Mouse (Mus musculus) urinary bladder, adult 2 months (tissue): Measurements from ENCODE around the gene Prox1. TPM values are rescaled to one million over a fixed set of nuclear protein-coding genes. Genes with fewer than 3 reads are reported as not detected.

Experiments used
- DNase-seq: peaks from one replicate; pipeline ENCODE4 v3.0.0; 2022; ENCODE audit warnings: low spot score
- polyA plus RNA-seq: library from polyadenylated mRNA; depleted of rRNA; stranded (reverse); fragments of >200 nt; gene quantifications from 2 replicates; pipeline ENCODE4 v1.2.3, GENCODE M21; 2012; rRNA removed

Prox1 gene
- polyA plus RNA-seq, 1 experiment = 0.70 TPM

GRCm38 (mm10) chr1:190085703-190086102, 84.8 kb downstream of the Prox1 start:
- DNase-seq = no peak

DNA sequence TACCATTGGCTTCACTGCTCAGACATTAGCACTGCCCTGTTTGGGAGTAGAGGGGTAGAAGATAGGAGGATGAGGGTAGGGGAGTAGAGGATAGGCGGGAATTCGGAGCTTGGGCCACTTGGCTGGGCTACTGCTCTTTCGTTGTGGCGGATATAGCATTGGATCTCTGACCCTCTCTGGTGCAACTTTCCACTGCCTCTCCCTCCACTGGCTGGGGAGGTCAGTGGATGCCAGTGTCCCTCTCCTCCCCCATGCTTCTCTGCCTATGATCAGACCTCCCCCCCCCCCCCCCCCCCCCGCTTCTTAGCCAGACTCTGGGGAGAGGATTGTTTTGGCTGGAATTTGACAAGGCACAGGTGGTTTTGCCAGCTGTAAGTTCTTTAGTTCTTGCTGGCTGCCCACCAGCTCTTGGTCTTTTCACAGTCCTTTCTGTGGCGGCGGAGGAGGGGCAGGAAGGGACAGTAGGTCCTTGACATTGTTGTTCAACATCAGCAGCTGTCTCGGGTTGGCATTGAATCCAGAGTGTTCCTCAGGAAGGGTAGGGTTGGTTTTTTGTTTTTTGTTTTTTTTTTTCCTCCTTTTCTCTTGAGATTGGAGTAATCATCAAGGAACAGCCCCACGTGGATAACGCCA, 90.8 kb downstream of the Prox1 start:
- no peak for DNase-seq

DNA sequence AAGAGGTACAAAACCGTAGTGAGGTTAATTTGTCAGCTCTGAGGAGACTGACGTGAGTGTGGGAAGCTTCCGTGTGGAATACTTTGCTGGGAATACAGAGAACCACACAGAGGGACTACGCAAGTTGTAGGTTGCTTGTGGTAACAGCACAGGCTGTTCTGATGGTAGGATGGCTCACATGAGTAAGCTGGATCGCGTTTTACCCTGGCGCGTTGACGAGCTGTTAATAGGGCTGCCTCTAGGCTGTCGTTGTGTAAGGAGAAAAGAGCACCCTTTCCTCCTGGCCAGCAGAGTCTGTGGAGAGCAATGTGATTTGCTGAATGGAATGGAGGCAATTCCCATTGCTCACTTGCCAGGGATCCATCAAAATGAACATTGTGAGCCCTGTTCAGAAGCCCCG, 93.9 kb downstream of the Prox1 start:
- no peak for DNase-seq

Other genes with a start within 250 kb of the Prox1 start
- gene Smyd2, start 248.4 kb downstream of the Prox1 start, polyA plus RNA-seq = 60.7 and 70.8 TPM in 2 replicates